Mouse (Mus musculus) liver, adult 2 months (tissue): Measurements from ENCODE around the gene Pik3c2b. TPM values are rescaled to one million over a fixed set of nuclear protein-coding genes. Genes with fewer than 3 reads are reported as not detected.

Experiments used
- DNase-seq: peaks from one replicate; pipeline ENCODE4 v3.0.0-alpha.2; 2011; ENCODE audit warnings: low read depth, low spot score; ENCODE audit errors: extremely low read depth
- H3K27ac ChIP-seq: fragments of 200-500 bp; replicated peaks from 2 replicates; pipeline ENCODE4 v1.5.1; 2012; ENCODE audit warnings: low read depth, mild to moderate bottlenecking, control low read depth, inconsistent platforms, low read length; ENCODE audit not compliant: insufficient read depth
- H3K27me3 ChIP-seq: fragments of 200-500 bp; 2 replicates; pipeline ENCODE4 v1.6.1; 2012; ENCODE audit warnings: mild to moderate bottlenecking, moderate library complexity, low read length, inconsistent platforms; ENCODE audit not compliant: control insufficient read depth, insufficient read depth
- H3K36me3 ChIP-seq: fragments of 200-500 bp; 2 replicates; pipeline ENCODE4 v1.6.1; 2012; ENCODE audit warnings: low read length, inconsistent platforms; ENCODE audit not compliant: control insufficient read depth, insufficient read depth
- H3K4me1 ChIP-seq: fragments of 200-500 bp; 2 replicates; pipeline ENCODE4 v1.6.1; 2011; ENCODE audit warnings: low read length; ENCODE audit not compliant: control insufficient read depth, insufficient read depth
- H3K4me3 ChIP-seq: fragments of 200-500 bp; 2 replicates; pipeline ENCODE4 v1.5.1; 2011; ENCODE audit warnings: low read depth, mild to moderate bottlenecking, control low read depth, low read length, moderate library complexity; ENCODE audit not compliant: insufficient read depth
- H3K79me2 ChIP-seq: fragments of 200-500 bp; 2 replicates; pipeline ENCODE4 v1.6.1; 2012; ENCODE audit warnings: inconsistent platforms, mild to moderate bottlenecking, low read length, moderate library complexity; ENCODE audit not compliant: control insufficient read depth, insufficient read depth
- H3K9ac ChIP-seq: fragments of 200-500 bp; 2 replicates; pipeline ENCODE4 v1.6.1; 2012; ENCODE audit warnings: low read depth, mild to moderate bottlenecking, control low read depth, inconsistent platforms, low read length
- CTCF ChIP-seq: fragments of 200-500 bp; IDR thresholded peaks from 2 replicates; pipeline ENCODE4 v1.5.1; 2011; ENCODE audit warnings: low read depth, low read length, control low read depth
- POLR2A ChIP-seq: fragments of 200-500 bp; IDR thresholded peaks from 2 replicates; pipeline ENCODE4 v1.6.1; 2011; ENCODE audit warnings: low read length, control low read depth; ENCODE audit not compliant: insufficient read depth; ENCODE audit errors: extremely low read depth
- WGBS: fragments of 180-500 bp; shearing (Covaris S2); methylation state at CpG from one replicate; pipeline ENCODE4 v1.1.7; 2018; 5-methylcytosine and 5-hydroxymethylcytosine counted together
- polyA plus RNA-seq: library from polyadenylated mRNA; depleted of rRNA; stranded (reverse); fragments of >200 nt; gene quantifications from 2 replicates; pipeline ENCODE4 v1.2.3, GENCODE M21; 2012; rRNA removed
- total RNA-seq: library from RNA; depleted of rRNA; stranded (reverse); fragments of >200 nt; gene quantifications from 2 replicates; pipeline ENCODE4 v1.2.3, GENCODE M21; 2014; rRNA removed

The Pik3c2b gene
- total and polyA plus RNA-seq, 2 experiments, result 2.5 to 3.3 TPM

DNA sequence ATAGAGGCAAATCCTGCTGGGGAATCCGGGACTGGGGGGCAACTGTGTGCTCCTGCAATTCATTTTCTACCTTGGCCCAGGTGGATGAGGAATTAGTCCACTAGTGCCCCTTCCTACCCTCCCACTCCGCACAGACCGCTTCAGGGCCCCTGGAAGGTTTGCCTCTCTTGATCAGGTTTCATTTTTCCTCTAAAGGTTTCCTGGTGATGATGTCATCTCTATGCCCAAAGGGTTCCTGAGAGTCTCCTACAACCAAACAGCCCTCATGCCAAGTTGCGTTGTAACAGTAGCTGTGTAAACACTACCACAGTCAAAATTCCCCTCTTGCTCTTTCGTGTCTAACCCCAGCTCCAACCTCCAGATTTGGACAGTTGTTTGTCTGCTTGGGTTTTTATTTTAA, 101.9 kb downstream of the Pik3c2b start:
- TF ChIP-seq CTCF (no peak), POLR2A (no peak)
- H3K79me2 ChIP-seq, result no peaks in the 10 kb centered on the region
- no peak overlapping the region for H3K9ac ChIP-seq
- H3K27me3 ChIP-seq, result no peaks in the 10 kb centered on the region
- no peak overlapping the region for H3K4me3 ChIP-seq
- no peak overlapping the region for H3K27ac ChIP-seq
- WGBS, result 54% methylated on average over 5 of the region's 5 CpGs
- DNase-seq, result no peak
- H3K36me3 ChIP-seq, result no peaks in the 10 kb centered on the region
- H3K4me1 ChIP-seq, result no peaks in the 10 kb centered on the region

DNA sequence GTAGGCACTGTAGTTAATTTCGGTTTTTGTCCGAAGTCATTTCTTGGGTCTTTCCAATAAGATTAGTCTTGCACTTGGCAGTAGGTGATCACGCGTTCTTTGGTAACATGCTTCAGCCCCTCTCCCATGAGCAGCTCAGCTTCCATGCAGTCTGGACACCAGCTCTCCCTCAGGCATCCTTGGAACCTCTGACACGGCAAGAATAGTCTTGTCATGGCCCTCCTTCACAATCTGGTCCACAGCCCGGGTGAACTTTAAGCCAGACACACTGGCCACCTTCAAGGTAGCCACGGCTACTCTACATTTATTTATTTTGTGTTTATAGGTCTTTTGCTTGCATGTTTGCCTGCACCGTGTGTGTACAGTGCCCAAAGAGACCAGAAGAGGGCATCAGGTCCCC, 102.7 kb downstream of the Pik3c2b start:
- H3K27me3 ChIP-seq, result no peaks in the 10 kb centered on the region
- H3K36me3 ChIP-seq, result no peaks in the 10 kb centered on the region
- WGBS, result 93% methylated on average over 8 of the region's 8 CpGs
- no peak for DNase-seq
- H3K4me1 ChIP-seq, result no peaks in the 10 kb centered on the region
- H3K79me2 ChIP-seq, result no peaks in the 10 kb centered on the region
- H3K9ac ChIP-seq, result no peak overlapping the region
- TF ChIP-seq POLR2A, result no peak
- no peak for TF ChIP-seq CTCF
- no peak overlapping the region for H3K27ac ChIP-seq
- H3K4me3 ChIP-seq, result no peak overlapping the region

DNA sequence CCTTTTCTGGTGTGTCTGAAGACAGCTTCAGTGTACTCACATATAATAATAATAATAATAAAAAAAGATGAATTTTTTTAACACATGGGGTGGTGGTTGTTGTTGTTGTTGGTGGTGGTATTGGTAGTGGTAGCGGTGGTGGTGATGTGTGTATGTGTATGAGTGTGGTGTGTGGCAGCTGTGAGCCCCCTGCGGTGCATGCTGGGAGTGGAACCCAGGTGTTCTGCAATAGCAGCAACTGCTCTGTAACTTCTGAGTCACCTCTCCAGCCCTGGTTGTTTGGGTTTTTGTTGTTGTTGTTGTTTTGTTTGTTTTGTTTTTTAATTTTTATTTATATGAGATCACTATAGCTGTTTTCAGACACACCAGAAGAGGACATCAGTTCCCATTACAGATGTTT, 105.1 kb downstream of the Pik3c2b start:
- no peak for TF ChIP-seq POLR2A
- no peak for TF ChIP-seq CTCF
- 98% methylated on average over 2 of the region's 2 CpGs for WGBS
- H3K4me1 ChIP-seq, result no peaks in the 10 kb centered on the region
- H3K27me3 ChIP-seq, result no peaks in the 10 kb centered on the region
- H3K9ac ChIP-seq, result no peak overlapping the region
- no peak for DNase-seq
- H3K36me3 ChIP-seq, result no peaks in the 10 kb centered on the region
- H3K4me3 ChIP-seq, result no peak overlapping the region
- H3K27ac ChIP-seq, result no peak overlapping the region
- H3K79me2 ChIP-seq, result no peaks in the 10 kb centered on the region

DNA sequence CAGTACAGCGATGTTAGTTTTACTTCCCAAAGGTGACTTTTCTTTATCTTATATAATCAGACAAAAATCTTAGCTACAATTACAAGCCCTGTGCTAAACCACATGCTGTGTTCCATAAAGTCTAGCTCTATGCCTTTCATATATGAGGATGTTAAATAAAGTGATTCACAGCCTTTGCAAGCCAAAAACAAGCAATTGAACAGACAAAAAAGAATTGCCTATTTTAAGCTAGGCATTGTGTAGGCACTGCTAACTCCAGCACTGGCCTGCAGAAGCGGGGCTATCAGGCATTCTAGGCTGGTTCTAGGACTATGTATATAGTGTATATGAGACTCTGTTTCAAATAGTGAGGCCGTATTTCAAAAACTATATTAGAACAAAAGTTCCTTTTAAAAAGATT, 106.7 kb downstream of the Pik3c2b start:
- H3K4me3 ChIP-seq, result no peak overlapping the region
- TF ChIP-seq POLR2A (no peak), CTCF (no peak)
- WGBS, result 96% methylated on average over 3 of the region's 3 CpGs
- H3K27me3 ChIP-seq, result no peaks in the 10 kb centered on the region
- no peaks in the 10 kb centered on the region for H3K36me3 ChIP-seq
- no peak for DNase-seq
- H3K9ac ChIP-seq, result no peak overlapping the region
- no peaks in the 10 kb centered on the region for H3K79me2 ChIP-seq
- no peak overlapping the region for H3K27ac ChIP-seq
- H3K4me1 ChIP-seq, result no peaks in the 10 kb centered on the region

DNA sequence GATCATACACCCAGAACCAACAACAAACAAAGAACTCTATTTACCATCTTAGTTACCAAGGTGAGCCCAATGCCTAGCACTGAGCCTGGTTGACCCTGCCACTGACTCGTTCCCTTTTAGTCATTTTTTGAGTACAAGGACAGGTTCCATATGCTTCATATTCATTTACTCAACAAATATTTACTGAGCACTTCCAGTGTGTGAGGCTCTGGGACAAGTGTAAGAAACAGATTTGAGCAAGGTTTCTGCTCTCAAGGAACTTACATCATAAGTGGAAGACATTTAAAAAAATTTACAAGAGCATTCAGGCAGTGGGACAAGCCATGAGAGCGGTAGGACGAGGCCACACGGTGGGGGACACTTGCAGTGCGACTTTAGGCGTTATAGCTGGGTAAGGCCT, 109.8 kb downstream of the Pik3c2b start:
- H3K79me2 ChIP-seq, result no peaks in the 10 kb centered on the region
- no peak overlapping the region for H3K27ac ChIP-seq
- DNase-seq, result no peak
- no peaks in the 10 kb centered on the region for H3K36me3 ChIP-seq
- no peaks in the 10 kb centered on the region for H3K4me1 ChIP-seq
- no peak overlapping the region for H3K9ac ChIP-seq
- TF ChIP-seq POLR2A (no peak), CTCF (no peak)
- WGBS, result 89% methylated on average over 6 of the region's 6 CpGs
- H3K4me3 ChIP-seq, result no peak overlapping the region
- no peaks in the 10 kb centered on the region for H3K27me3 ChIP-seq

Other genes starting within 250 kb of the Pik3c2b start
- gene Lrrn2, start 165.4 kb upstream of the Pik3c2b start, total RNA-seq, result 0.07 TPM in 1 of 2 replicates, not detected in the other
- gene Lrrn2, start 165.4 kb upstream of the Pik3c2b start, polyA plus RNA-seq, result not detected in 2 replicates
- gene Mdm4, start 15.1 kb upstream of the Pik3c2b start, total RNA-seq, result 40.9 and 41.8 TPM in 2 replicates
- gene Mdm4, start 15.1 kb upstream of the Pik3c2b start, polyA plus RNA-seq, result 8.9 and 14.3 TPM in 2 replicates
- 43.3 and 48.6 TPM in 2 replicates for gene Ppp1r15b, start 85.5 kb downstream of the Pik3c2b start, total RNA-seq
- 24.0 and 24.8 TPM in 2 replicates for gene Ppp1r15b, start 85.5 kb downstream of the Pik3c2b start, polyA plus RNA-seq
- gene Plekha6, start 118.5 kb downstream of the Pik3c2b start, total RNA-seq, result 20.5 and 22.8 TPM in 2 replicates
- 29.0 and 37.2 TPM in 2 replicates for gene Plekha6, start 118.5 kb downstream of the Pik3c2b start, polyA plus RNA-seq